Mouse (Mus musculus): ENCODE data around the gene Atp2c2.
A peak's percentile ranks its signal among the peaks of the same experiment; 100 is the strongest.

The Atp2c2 gene

GRCm38 (mm10) chr8:119702965-119703364 lies 3.2 kb downstream of the Atp2c2 start:
- DNase-seq (ENCODE audit: low spot score), result no peak

- DNase-seq (ENCODE audit: low spot score), result no peak
Observed at GRCm38 (mm10) chr8:119707146-119707545, 7.3 kb downstream of the Atp2c2 start.

DNA sequence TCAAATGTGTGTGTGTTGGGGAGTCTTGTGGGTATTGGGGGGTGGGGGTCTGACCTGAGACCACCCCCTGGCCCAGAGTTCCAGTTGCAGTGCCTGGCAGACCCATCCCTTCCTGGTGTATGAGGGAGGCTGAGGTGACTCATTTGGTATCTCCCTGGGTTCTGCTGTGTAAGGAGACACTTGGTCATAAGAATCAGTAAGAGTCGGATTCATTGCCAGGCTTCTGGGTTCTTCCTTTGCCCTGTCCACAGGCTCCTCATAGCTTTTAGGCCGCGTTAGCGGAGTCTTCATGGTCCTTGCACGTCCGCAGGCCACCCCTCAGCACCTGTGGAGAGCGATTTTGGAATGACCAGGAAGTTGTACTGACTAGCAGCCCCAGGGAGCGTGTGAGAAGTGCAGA lies 8.7 kb downstream of the Atp2c2 start:
- no peak for DNase-seq (ENCODE audit: low spot score)

- DNase-seq (ENCODE audit: low spot score), result no peak
Observed at GRCm38 (mm10) chr8:119708878-119709702, 9.3 kb downstream of the Atp2c2 start.

- no peak for DNase-seq (ENCODE audit: low spot score)
Observed at GRCm38 (mm10) chr8:119709703-119710093, 9.9 kb downstream of the Atp2c2 start.

- no peak for DNase-seq (ENCODE audit: low spot score)
Observed at GRCm38 (mm10) chr8:119712226-119712625, 12.4 kb downstream of the Atp2c2 start.

DNA sequence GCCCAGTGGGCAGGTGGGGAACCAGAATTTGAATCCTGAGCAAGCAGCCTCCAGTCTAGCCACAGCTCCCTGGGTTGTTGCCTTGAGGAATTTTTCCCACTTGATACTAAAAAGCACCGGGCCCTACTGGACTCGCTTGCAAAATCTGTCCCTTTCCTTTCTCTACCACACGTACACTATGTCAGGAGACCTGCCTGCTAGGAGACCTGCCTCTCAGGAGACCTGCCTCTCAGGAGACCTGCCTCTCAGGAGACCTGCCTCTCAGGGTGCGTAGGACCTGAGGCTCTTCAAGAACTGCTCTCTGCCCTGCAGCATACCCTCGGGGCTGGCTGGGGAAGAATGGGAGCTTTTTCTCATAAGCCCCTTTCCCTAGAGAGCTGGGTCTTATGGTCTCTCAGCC lies 13.6 kb downstream of the Atp2c2 start:
- no peak for DNase-seq (ENCODE audit: low spot score)

DNA sequence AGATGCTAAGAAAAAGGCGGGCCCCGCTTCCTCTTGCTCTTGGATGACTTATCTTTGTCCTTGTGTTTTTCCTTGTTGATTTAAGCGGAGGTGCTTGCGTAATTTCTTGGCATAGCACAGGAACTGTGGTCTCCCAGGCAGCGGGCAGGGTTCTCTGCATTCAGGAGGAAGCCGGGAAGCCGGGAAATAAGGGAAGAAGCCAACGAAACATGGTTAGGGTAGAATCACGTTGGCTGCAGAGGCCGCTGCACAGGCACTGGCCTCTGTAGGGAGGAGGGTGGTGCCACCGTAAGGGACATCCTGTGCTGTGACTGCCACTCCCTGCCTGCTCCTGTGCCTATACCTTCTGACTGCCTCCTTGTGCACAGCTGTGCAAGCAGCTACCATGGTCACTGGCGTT lies 15.4 kb downstream of the Atp2c2 start:
- DNase-seq (ENCODE audit: low spot score), result no peak

- DNase-seq (ENCODE audit: low spot score), result no peak
Observed at GRCm38 (mm10) chr8:119716730-119717299, 17.0 kb downstream of the Atp2c2 start.

DNA sequence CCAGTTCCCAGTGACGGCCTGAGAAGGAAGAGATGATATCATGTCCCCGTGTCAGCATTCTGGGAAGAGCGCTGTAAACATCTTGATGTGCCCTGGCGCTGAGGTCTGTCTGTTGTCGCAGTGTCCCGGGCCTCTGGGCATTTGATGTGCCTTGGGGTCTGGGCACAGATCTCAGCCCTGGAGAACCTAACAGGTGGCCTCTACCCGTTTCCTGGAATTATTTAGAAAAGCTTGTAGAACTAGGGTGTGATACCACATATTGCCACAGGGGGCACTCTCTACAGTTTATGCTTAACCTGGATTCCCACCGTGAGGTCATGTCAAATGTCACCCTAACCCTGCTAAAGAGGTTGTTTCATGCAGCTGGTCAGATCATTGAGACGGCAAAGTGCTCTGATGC lies 18.0 kb downstream of the Atp2c2 start:
- DNase-seq (ENCODE audit: low spot score), result no peak

DNA sequence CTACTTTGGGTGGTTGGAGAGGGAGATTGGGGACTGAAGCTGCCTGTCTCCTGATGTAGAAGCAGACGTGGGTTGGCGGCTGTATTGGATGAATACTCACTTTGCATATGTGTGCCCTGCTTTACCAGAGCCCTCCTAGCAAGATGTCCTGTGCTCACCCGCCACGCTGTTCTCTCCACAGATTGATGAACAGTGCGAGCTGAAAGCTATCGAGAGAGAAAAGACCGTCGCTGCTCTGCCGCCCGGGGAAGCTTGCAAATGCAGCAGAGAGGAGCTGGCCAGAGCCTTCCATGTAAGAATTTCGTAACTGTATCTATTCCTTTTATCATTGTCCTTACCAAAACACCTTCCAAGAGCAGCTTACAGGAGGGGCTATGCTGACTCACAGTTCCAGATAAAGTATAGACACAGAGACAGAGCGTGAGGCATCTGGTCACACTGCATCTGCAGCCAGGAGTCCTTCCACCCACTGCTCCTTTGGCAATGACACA lies 19.2 kb downstream of the Atp2c2 start:
- peak; percentile 6 for DNase-seq (ENCODE audit: low spot score)

DNA sequence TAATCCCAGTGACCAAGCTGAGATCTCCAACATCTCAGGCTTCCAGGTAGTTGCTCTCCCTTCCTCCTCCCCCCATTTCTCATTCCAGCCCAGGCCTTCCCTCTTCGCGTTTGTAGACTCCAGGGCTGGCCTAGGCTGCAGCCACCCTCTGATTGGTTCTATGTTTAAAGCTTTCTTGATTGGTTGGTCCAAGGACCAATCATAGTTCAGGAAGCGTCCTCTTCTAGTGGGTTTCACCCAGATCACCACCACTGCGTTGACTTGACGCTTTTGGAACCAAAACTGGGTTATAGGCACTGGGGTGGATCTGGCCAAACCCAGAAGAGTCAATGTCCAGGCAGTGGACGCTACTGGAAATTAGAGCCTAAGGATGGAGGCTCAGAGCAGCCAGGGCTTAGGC lies 22.5 kb downstream of the Atp2c2 start:
- DNase-seq (ENCODE audit: low spot score), result no peak

GRCm38 (mm10) chr8:119723676-119724075 lies 23.9 kb downstream of the Atp2c2 start:
- DNase-seq (ENCODE audit: low spot score), result no peak

- DNase-seq (ENCODE audit: low spot score), result no peak
Observed at GRCm38 (mm10) chr8:119724596-119724995, 24.8 kb downstream of the Atp2c2 start.

- DNase-seq (ENCODE audit: low spot score), result no peak
Observed at GRCm38 (mm10) chr8:119727093-119727492, 27.3 kb downstream of the Atp2c2 start.

DNA sequence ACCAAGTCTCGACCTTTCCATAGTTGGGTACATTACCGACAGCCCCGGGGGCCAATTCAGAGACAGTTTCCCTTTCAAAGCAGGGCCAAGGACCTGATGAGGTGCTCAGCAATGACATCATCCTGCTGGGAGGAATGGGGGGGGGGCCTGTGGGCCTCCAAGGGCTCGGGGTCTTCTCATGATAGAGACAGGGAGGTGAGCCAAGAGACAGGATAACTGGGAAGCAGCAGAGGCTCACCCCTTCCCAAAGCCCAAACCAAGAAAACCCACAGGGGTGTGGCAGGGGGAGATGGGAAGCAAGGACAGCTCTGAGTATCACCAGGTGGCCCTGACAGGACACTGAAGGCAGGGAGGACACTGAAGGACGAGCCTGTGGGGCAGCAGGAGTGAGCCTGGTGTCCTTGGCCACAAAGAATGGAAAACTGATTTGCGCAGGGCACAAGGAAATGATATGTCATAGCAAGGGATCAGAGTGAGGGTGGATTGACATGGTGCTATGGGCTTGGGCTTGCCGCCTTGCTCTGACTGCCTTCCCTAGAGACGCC lies 28.6 kb downstream of the Atp2c2 start:
- DNase-seq (ENCODE audit: low spot score), result no peak

- DNase-seq (ENCODE audit: low spot score), result no peak
Observed at GRCm38 (mm10) chr8:119732072-119732471, 32.3 kb downstream of the Atp2c2 start.

GRCm38 (mm10) chr8:119736348-119736917 lies 36.6 kb downstream of the Atp2c2 start:
- DNase-seq (ENCODE audit: low spot score), result no peak

DNA sequence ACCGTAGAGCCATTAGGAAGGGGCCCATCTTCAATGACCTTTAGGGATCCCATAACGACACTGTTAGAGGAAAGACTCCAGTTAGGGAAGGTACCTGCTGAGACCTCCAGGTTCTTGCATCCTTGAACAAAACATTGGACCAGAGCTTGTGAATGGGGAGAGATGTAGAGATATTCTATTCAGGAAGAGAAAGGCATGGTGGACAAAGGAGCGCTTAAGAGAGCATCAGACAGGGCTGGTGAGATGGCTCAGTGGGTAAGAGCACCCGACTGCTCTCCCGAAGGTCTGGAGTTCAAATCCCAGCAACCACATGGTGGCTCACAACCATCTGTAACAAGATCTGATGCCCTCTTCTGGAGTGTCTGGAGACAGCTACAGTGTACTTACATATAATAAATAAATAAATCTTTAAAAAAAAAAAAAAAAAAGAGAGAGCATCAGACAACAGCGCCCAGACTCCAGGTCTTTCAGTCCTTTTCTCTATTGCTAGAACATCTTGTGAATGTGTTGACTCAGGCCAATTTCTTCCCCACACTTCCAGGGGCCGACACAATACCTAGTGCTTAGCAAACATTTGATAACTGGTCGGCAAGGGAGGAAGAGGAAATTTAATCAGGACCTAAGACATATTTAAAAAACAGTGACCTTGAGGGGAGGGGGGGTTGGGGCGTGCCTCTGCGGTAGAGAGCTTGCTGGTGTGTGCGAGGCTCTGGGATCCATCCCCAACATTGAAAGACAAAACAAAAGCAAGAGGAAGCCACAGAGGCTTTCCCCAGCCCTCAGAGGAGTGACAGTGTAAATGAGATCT lies 37.5 kb downstream of the Atp2c2 start:
- DNase-seq (ENCODE audit: low spot score), result no peak

- no peak for DNase-seq (ENCODE audit: low spot score)
Observed at GRCm38 (mm10) chr8:119738129-119738907, 38.5 kb downstream of the Atp2c2 start.

DNA sequence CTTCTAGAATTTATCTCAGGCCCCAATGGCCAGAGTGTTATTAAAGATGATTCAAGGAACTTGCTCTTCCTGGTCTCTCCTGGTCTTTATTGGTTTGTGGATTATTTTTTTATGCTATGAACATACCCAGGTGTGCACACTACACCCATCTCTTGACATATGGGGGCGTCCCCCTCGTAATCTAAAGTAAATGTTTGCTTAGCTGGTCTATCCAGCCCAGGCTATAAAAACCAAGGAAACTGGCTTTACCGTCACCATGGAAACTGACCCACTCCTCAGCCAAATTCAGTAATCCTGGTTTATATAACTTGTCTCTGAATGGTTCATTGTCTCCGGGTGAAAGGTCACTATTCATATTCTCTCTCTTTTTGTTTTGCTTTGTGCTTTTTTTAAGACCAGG lies 40.8 kb downstream of the Atp2c2 start:
- DNase-seq (ENCODE audit: low spot score), result no peak

Data from layer of hippocampus, adult 9-10 months (tissue).